Mouse (Mus musculus) forebrain, embryonic 11.5 days (tissue): Measurements from ENCODE around the gene Gm28308. TPM values are rescaled to one million over a fixed set of nuclear protein-coding genes. Genes with fewer than 3 reads are reported as not detected.
A peak's percentile ranks its signal among the peaks of the same experiment; 100 is the strongest.

Experiments
- ATAC-seq: fragments of 200-750 bp; cut with Nextera tagmentation; replicated peaks from 2 replicates; pipeline ENCODE4 v1.8.0; 2017; ENCODE audit warnings: moderate TSS enrichment; ENCODE audit not compliant: low FRiP score
- DNase-seq: peaks from one replicate; pipeline ENCODE4 v3.0.0-alpha.2; 2017; ENCODE audit warnings: low spot score
- H3K27ac ChIP-seq: fragments of 300-500 bp; sonication (generic); 2 replicates; pipeline ENCODE4 v1.5.1; 2014; ENCODE audit warnings: low read depth, low read length
- H3K27me3 ChIP-seq: fragments of 300-500 bp; sonication (generic); 2 replicates; pipeline ENCODE4 v1.6.1; 2014; ENCODE audit warnings: mild to moderate bottlenecking, low read length, mixed read lengths; ENCODE audit not compliant: control insufficient read depth, insufficient read depth
- H3K36me3 ChIP-seq: fragments of 300-500 bp; sonication (generic); 2 replicates; pipeline ENCODE4 v1.6.1; 2014; ENCODE audit warnings: mild to moderate bottlenecking, low read length, moderate library complexity, mixed read lengths; ENCODE audit not compliant: control insufficient read depth, insufficient read depth
- H3K4me1 ChIP-seq: fragments of 300-500 bp; sonication (generic); replicated peaks from 2 replicates; pipeline ENCODE4 v1.6.1; 2014; ENCODE audit warnings: low read length, mixed read lengths; ENCODE audit not compliant: control insufficient read depth, insufficient read depth
- H3K4me2 ChIP-seq: fragments of 300-500 bp; sonication (generic); 2 replicates; pipeline ENCODE4 v1.6.1; 2014; ENCODE audit warnings: low read depth, mild to moderate bottlenecking, low read length, moderate library complexity, mixed read lengths; ENCODE audit not compliant: severe bottlenecking
- H3K4me3 ChIP-seq: fragments of 300-500 bp; sonication (generic); 2 replicates; pipeline ENCODE4 v1.5.1; 2014; ENCODE audit warnings: low read depth, low read length
- H3K9ac ChIP-seq: fragments of 300-500 bp; sonication (generic); 2 replicates; pipeline ENCODE4 v1.6.1; 2014; ENCODE audit warnings: low read length
- H3K9me3 ChIP-seq: fragments of 300-500 bp; sonication (generic); 2 replicates; pipeline ENCODE4 v1.6.1; 2016; ENCODE audit warnings: low read length, mixed read lengths; ENCODE audit not compliant: control insufficient read depth
- WGBS: fragments of 180-500 bp; shearing (Covaris S2); extraction: QIAGEN DNeasy Blood & Tissue Kit; methylation state at CpG from one replicate; pipeline ENCODE4 v1.1.7; 2014; 5-methylcytosine and 5-hydroxymethylcytosine counted together
- polyA plus RNA-seq: library from polyadenylated mRNA; unstranded; fragments of >200 nt; fragmentation: Nextera tagmentation; extraction: Ambion mirVana; gene quantifications from 2 replicates; pipeline ENCODE4 v1.2.1, GENCODE M21; 2014

Gm28308 gene
- polyA plus RNA-seq, 1 experiment from 2014 or later = not detected

GRCm38 (mm10) chr6:52253511-52254500 is 40.7 kb upstream of the Gm28308 start:
- Histone ChIP-seq H3K27me3 (peaks cover 89% of the 10 kb centered on the region), H3K4me1 (peaks cover 3% of the 10 kb centered on the region; the same call in 1 of the 2 replicates), H3K36me3 (no peaks in the 10 kb centered on the region), H3K4me3 (no peak overlapping the region), H3K4me2 (no peak overlapping the region), H3K27ac (no peak overlapping the region), H3K9me3 (no peaks in the 10 kb centered on the region), H3K9ac (no peak overlapping the region)
- ATAC-seq (no peak), DNase-seq (peak; percentile 71)
- under 1% methylated on average over 59 of the region's 59 CpGs for WGBS

GRCm38 (mm10) chr6:52252775-52253376 is 39.7 kb upstream of the Gm28308 start:
- Histone ChIP-seq H3K9me3 (no peaks in the 10 kb centered on the region), H3K36me3 (no peaks in the 10 kb centered on the region), H3K27me3 (peaks cover 90% of the 10 kb centered on the region), H3K4me1 (peaks cover 3% of the 10 kb centered on the region; the same call in 1 of the 2 replicates), H3K27ac (no peak overlapping the region), H3K4me2 (no peak overlapping the region), H3K4me3 (no peak overlapping the region), H3K9ac (no peak overlapping the region)
- WGBS = 2% methylated on average over 35 of the region's 35 CpGs
- ATAC-seq (no peak), DNase-seq (peak; percentile 61)

GRCm38 (mm10) chr6:52252016-52252774 is 39.1 kb upstream of the Gm28308 start:
- H3K4me2 ChIP-seq = no peak overlapping the region
- peak; percentile 62 for DNase-seq

GRCm38 (mm10) chr6:52251177-52251879 is 38.2 kb upstream of the Gm28308 start:
- Histone ChIP-seq H3K9ac (no peak overlapping the region), H3K4me1 (peaks cover 3% of the 10 kb centered on the region; the same call in 1 of the 2 replicates), H3K4me3 (no peak overlapping the region), H3K9me3 (no peaks in the 10 kb centered on the region), H3K27ac (no peak overlapping the region), H3K36me3 (no peaks in the 10 kb centered on the region), H3K27me3 (peaks cover 93% of the 10 kb centered on the region), H3K4me2 (no peak overlapping the region)
- DNase-seq (no peak), ATAC-seq (no peak)
- 9% methylated on average over 7 of the region's 7 CpGs for WGBS

More at GRCm38 (mm10) chr6:52252016-52252774, 39.1 kb upstream of the Gm28308 start:
- Histone ChIP-seq H3K36me3 (no peaks in the 10 kb centered on the region), H3K4me3 (no peak overlapping the region), H3K4me1 (peaks cover 3% of the 10 kb centered on the region; the same call in 1 of the 2 replicates), H3K27ac (no peak overlapping the region), H3K9ac (no peak overlapping the region), H3K27me3 (peaks cover 91% of the 10 kb centered on the region), H3K9me3 (no peaks in the 10 kb centered on the region)
- ATAC-seq = no peak
- WGBS = 1% methylated on average over 24 of the region's 24 CpGs

- H3K36me3 ChIP-seq = no peaks in the 10 kb centered on the region
- H3K4me3 ChIP-seq = no peak overlapping the region
- DNase-seq (peak; percentile 42), ATAC-seq (no peak)
- H3K27me3 ChIP-seq = peaks cover 95% of the 10 kb centered on the region
- no peaks in the 10 kb centered on the region for H3K9me3 ChIP-seq
- H3K27ac ChIP-seq = no peak overlapping the region
- H3K4me1 ChIP-seq = peaks cover 6% of the 10 kb centered on the region; the same call in 1 of the 2 replicates
- no peak overlapping the region for H3K4me2 ChIP-seq
- H3K9ac ChIP-seq = no peak overlapping the region
- 3% methylated on average over 4 of the region's 4 CpGs for WGBS
These were observed 36.7 kb upstream of the Gm28308 start for GRCm38 (mm10) chr6:52249826-52250225.

- Histone ChIP-seq H3K4me2 (no peak overlapping the region), H3K9ac (no peak overlapping the region), H3K27ac (no peak overlapping the region), H3K27me3 (peaks cover 98% of the 10 kb centered on the region), H3K4me3 (no peak overlapping the region), H3K4me1 (peaks cover 6% of the 10 kb centered on the region; the same call in 1 of the 2 replicates), H3K36me3 (no peaks in the 10 kb centered on the region), H3K9me3 (no peaks in the 10 kb centered on the region)
- DNase-seq (no peak), ATAC-seq (no peak)
- under 1% methylated on average over 16 of the region's 16 CpGs for WGBS
These were observed 36.2 kb upstream of the Gm28308 start for GRCm38 (mm10) chr6:52249415-52249738.

DNA sequence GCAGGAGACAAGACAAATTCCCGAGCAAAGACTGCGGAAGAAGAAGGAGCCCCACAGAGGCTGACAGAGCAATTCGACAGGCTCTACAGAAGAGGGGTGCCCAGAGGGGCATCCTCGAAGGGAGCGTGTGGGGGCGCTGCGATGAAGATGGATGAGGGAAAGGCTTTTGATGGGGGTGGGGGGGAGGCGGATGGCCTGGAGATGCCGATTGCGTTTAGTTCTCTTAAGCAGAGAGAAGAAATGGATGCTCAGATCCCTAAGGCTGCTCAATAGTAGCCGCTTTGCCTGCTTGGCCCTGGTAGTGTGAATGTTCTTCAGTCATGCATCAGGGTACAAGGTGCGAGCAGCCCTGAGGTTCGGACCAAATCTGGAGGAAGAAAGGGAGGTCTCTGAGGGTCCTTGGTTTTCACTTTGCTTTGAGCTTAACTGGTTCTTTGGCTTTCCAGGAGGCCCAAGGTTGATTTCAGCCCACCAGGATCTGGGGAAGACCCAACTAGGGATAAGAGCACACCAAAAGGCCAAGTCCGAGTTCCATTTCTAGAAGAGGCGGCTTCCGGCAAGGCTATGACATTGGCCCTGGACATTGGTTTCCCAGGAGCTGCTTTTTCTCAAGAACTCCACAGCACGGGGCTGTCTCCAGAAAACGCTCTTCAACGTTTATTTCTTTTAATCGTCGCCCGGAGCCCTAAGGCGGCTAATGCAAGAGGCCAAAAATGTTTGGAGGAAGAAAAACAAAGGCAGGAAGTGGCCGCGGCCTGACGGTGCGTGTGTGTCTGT is 35.7 kb upstream of the Gm28308 start:
- Histone ChIP-seq H3K27me3 (peaks cover 98% of the 10 kb centered on the region), H3K4me3 (no peak overlapping the region), H3K4me2 (no peak overlapping the region), H3K9ac (no peak overlapping the region), H3K36me3 (no peaks in the 10 kb centered on the region), H3K9me3 (no peaks in the 10 kb centered on the region), H3K27ac (no peak overlapping the region), H3K4me1 (peaks cover 6% of the 10 kb centered on the region; the same call in 1 of the 2 replicates)
- ATAC-seq = no peak
- WGBS = 1% methylated on average over 27 of the region's 27 CpGs
- DNase-seq = peak; percentile 56
